Mouse (Mus musculus) urinary bladder, adult 2 months (tissue): ENCODE results near the gene Dcaf12. TPM values are rescaled to one million over a fixed set of nuclear protein-coding genes. Genes with fewer than 3 reads are reported as not detected.

Experiments used
- DNase-seq: peaks from one replicate; pipeline ENCODE4 v3.0.0; 2022; ENCODE audit warnings: low spot score
- polyA plus RNA-seq: library from polyadenylated mRNA; depleted of rRNA; stranded (reverse); fragments of >200 nt; gene quantifications from 2 replicates; pipeline ENCODE4 v1.2.3, GENCODE M21; 2012; rRNA removed

Gene Dcaf12
- polyA plus RNA-seq, 1 experiment, result 38.5 TPM

DNA sequence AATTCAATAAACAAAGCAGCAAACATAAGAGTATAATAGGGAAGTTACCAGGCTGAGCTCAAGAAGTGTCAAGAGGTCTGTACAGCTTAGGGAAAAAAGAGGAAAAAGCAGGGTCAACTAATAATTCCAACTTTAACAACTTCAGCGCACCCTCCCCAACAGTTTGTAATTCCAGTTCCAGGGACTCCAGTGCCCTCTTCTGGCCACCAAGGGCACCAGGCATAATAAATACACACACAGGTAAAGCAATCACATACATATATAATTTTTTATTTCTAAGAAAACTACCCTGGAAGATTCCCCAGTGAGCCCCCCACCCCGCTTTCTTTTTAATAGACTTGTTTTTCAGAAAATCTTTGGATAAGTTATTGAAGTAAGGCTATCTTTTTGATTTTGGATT, 69.3 kb downstream of the Dcaf12 start:
- no peak for DNase-seq

Other genes with a start within 250 kb of the Dcaf12 start
- 516 and 601 TPM in 2 replicates for gene Aqp3, start 216.7 kb downstream of the Dcaf12 start, polyA plus RNA-seq
- gene Nol6, start 190.4 kb downstream of the Dcaf12 start, polyA plus RNA-seq, result 25.9 and 29.9 TPM in 2 replicates
- gene Ube2r2, start 179.1 kb downstream of the Dcaf12 start, polyA plus RNA-seq, result 217 and 240 TPM in 2 replicates
- 19.0 and 30.8 TPM in 2 replicates for gene Ubap2, start 39.7 kb downstream of the Dcaf12 start, polyA plus RNA-seq
- gene Ubap1, start 34.1 kb upstream of the Dcaf12 start, polyA plus RNA-seq, result 47.2 and 52.7 TPM in 2 replicates
- gene Kif24, start 150.0 kb upstream of the Dcaf12 start, polyA plus RNA-seq, result 0.53 and 0.61 TPM in 2 replicates
- 29.5 and 34.6 TPM in 2 replicates for gene Nudt2, start 150.3 kb upstream of the Dcaf12 start, polyA plus RNA-seq
- 8.0 and 11.4 TPM in 2 replicates for gene AI464131, start 188.2 kb upstream of the Dcaf12 start, polyA plus RNA-seq
- gene 1110017D15Rik, start 202.4 kb upstream of the Dcaf12 start, polyA plus RNA-seq, result 0.10 and 0.22 TPM in 2 replicates